Mouse (Mus musculus): Measurements from ENCODE around the gene Ndufa11.

Ndufa11 gene

DNA sequence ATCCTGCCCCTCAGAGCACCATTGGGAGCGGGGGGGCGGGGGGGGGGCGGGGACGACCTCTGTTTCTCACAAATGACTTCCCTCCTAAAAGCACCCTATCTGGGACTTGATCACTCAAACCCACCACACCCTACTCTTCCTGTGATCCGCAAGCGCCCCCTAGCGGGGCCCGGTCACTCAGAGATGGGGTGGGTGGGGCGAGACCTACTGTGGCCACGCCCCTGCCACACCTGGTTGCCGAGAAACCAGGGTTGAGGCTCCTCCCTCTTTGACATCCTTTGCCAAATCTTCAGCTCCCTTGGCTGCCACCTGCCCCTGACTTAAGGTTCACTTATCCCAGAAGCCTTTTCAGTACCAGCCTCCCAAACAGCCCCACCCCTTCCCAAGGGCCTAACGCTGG is 40.6 kb downstream of the Ndufa11 start:
- peak; percentile 73 for DNase-seq (ENCODE audit: extremely low spot score)

DNA sequence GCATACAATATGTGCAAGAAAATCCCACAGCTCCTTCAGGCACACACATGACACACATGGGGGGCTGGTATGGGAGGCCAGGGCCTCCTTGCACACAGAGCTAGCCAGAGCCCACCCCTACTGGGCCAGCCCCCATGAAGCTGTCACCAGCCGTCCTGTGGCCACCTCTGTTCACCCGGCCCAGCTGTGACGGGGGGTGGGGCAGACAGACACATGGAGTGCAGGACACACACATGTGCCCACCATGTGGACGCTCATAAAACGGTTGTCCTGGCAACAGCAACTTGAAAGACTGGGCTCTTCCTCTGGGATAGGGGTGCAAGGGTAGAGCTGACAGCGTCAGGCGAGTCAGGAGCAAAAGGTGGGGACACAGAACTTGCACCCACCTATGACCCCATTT is 41.7 kb downstream of the Ndufa11 start:
- no peak for DNase-seq (ENCODE audit: extremely low spot score)

DNA sequence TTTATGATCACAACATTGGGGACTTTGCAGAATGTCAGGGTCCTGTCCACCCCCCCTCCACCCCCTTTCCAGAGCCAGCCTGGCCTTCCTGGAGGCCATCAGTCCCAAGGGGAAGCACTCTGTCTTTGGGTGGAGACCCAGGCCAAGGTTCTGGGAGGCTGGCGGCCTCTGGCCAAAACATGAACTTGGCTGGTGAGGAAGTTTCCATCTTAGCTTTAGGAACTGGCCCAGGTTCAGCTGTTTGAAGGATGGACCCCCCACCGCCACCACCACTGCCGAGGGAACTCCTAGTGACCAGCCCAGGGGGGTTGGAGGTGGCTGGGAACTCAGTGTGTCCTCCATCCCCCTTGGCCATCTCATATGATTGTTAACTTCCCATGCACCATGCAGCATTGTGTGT is 43.5 kb downstream of the Ndufa11 start:
- DNase-seq (ENCODE audit: extremely low spot score), result no peak

DNA sequence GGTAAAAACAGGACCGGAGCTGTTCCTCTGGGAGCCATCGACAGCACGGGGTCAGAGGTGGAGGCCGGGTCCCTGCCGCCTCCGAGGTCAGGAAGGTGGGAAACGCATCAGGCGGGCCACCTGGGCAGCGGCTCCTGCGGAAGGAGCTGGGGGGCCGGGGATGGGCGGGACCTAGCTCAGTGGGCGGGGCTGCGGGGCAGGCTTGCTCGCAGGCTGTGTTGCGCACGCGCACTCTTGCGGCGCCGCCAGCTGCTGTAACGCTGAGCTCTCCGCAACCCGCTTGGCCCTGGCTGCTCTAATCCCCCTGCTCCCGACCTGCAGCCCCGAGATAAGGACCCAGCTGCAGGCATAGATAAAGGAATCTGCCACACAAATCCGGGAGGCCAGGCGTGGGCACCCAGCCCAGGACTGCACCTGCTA is 44.4 kb downstream of the Ndufa11 start:
- DNase-seq (ENCODE audit: extremely low spot score), result peak; percentile 90

DNA sequence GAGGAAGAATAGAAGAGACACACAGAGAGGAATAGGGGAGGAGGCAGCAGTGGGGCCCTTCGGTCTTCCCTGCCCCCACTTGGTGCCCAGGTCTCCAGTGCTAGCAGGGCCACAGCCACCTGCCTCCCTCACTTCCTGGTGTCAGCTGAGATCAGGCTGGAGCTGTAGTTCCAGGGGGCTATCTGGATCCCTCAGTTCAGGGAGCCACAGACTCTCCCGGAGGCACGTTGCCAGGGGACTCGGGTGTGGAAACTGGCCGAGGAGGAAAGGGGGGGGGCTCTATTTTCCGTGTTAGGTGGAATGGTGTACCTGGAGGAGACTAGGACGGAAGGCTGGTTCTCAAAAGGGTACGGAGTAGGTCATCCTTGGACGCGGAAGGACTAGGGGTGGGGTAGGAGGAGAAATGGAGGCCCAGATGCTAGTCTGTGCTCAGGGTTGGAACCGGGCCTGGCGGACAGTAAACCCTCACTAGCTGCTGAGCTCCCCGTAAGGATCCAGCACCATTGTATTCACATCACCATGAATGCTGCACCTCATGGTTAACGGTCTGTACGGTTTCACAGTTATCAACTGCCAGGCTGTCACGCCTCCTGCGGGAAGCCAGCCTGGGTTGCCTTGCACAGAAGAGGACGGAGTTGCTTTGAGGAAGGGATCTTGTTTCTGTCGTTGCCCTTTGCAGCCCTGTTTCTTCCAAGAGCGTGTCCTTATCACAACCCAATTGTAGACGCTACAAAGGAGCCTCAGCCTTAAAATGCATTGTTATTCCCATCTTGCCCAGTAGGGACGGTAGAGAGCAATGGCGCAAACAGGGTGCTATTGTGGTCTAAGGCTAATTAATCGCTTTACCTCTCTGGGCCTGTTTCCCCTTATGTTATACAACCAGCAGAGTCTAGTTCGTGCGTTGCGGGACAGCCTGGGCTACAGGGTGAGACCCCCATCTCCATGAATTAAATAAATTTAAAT is 45.5 kb downstream of the Ndufa11 start:
- peak; percentile 72 for DNase-seq (ENCODE audit: extremely low spot score)

DNA sequence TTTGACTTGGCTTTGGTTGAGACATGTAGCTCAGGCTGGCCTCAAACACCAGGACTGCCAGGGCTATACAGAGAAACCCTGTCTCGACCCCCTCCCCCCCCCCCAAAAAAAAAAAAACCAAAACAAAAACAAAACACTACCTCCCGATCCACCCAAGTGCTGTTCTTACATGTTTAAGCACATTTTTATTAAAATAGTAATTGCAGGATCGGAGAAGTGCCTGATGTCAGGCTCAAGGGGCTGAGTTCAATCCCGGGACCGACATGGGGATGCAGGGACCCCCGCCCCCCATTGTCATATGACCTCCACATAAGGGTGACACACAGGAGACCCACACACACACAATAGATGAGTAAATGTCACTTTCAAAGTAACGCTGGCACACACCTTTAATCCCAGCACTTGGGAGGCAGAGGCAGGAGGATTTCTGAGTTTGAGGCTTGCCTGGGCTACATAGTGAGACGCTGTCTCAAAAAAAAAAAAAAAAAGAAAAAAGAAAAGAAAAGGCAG is 46.2 kb downstream of the Ndufa11 start:
- DNase-seq (ENCODE audit: extremely low spot score), result no peak

DNA sequence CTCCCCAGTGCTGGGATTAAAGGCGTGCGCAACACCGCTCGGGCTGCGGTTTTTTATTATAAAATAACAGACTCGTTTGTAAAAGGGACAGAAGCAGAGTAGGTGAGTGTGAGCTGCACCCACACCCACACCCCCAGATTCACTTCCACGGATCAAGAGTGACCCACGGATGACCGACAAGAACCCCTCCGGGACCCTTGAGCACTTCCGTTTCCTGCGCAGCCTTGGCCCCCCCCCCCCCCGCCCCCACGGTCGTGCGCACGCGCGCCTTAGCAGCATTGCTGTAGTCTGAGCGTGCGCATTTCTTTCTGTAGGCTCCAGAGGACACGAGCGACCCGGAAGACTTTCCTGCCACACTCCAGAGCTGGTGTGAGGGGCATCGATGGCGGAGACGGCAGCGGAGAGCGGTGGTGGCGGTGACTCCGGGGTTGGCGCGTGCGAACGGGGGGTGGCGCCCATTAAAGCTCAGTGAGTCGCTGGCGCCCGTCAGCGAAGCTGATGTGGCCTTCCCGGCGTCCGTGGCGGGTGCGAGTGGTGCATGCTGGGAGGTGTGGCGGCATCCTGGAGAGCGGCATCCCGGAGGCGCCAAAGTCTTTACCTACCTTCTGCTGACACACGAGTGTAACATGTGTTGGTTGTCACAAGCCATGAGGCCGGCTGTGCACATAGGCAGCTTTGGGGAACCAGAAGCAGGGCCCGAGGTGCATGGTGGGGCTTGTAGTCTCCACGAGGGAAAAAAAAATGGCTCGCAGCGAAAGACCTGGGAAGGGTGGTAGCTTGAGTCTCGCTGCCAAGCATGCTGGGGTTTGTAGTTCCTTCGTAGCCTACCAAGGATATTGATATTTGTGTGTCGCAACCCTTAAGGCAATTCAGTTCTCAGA is 47.1 kb downstream of the Ndufa11 start, which contains the start of gene Dus3l:
TSS of gene Dus3l (plus strand) at position 284 of the 881 bp plus-strand sequence.
- DNase-seq (ENCODE audit: extremely low spot score), result peak; percentile 93

DNA sequence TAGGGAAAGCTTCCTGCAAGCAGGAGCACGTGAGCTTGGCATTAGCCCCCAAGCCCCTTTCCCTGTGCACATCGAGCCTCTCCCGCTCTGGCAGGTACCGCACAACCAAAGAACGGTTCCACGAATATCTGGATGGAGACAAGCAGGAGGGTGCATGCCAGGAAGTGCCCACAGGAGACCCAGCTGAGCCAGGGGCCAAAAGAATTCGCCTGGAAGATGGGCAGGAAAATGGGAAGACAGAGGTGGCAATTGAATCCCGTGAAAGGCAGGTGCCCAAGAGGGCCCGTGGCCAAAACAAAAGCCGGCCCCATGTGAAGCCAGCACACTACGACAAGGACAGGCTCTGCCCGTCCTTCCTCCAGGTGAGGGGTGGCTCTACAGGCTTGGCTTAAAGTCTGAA is 47.9 kb downstream of the Ndufa11 start:
- DNase-seq (ENCODE audit: extremely low spot score), result no peak

DNA sequence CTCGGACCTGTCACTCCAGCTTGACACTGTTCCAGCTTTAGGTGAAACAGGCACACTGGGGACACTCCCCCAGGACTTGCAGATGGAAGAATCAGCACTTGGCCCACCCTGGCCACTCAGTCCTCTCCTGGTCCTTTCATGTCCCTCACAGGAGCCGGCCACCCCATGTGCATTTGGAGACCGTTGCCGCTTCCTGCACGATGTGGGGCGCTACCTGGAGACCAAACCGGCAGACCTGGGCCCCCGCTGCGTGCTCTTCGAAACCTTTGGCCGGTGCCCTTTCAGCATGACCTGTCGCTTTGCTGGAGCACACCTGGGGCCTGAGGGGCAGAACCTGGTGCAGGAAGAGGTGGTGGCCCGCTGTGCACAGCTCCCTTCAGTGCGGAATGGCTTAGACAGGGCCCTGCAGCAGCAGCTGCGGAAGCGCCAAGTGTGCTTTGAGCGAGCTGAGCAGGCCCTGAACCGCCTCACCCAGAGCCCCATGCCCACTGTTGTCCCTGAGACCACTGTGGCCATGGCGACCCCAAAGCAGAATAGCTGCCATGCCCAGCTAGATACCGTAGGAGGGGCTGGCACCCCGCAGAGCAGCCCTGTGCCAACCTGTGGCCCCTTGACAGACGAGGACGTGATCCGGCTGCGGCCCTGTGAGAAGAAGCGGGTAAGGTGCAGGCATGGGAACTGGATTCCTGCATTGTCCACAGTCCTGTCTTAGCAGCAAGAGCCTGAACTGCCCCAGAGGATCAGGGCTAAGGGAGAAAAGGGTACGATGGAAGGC is 49.3 kb downstream of the Ndufa11 start:
- DNase-seq (ENCODE audit: extremely low spot score), result no peak

DNA sequence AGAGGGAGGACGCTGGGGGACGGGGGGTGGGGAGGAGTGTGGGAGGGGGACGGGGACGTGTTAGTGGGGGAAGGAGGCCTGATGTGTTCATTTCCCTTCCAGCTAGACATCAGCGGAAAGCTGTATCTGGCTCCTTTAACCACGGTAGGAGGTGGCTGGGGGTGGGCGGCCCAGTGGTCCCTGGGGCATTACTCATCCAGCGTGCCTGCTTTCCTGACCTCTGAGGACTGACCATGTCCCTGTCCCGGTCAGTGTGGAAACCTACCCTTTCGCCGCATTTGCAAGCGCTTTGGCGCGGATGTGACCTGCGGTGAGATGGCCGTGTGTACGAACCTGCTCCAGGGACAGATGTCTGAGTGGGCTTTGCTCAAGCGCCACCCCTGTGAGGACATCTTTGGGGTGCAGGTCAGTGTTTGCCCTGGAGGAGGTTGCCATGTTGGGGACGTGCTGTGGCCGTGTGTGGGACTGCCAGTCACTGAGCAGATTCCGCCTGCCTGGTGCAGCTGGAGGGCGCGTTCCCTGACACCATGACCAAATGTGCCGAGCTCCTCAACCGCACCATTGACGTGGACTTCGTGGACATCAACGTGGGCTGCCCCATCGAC is 50.1 kb downstream of the Ndufa11 start:
- no peak for DNase-seq (ENCODE audit: extremely low spot score)

DNA sequence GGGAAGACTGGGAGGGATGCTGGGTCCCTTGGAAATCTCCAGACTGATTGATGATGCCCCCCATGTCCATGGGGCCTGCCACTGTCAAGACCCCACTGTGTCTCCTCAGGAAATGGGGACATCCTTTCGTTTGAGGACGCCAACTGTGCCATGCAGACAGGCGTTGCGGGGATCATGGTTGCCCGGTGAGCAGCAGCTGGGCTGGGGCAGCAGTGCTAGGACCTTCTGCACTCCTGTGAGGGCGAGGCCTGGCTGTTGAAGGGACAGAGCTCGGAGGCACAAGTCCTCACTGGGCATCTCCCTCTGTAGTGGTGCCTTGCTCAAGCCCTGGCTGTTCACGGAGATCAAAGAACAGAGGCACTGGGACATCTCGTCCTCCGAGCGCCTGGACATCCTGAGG is 51.4 kb downstream of the Ndufa11 start:
- DNase-seq (ENCODE audit: extremely low spot score), result no peak

DNA sequence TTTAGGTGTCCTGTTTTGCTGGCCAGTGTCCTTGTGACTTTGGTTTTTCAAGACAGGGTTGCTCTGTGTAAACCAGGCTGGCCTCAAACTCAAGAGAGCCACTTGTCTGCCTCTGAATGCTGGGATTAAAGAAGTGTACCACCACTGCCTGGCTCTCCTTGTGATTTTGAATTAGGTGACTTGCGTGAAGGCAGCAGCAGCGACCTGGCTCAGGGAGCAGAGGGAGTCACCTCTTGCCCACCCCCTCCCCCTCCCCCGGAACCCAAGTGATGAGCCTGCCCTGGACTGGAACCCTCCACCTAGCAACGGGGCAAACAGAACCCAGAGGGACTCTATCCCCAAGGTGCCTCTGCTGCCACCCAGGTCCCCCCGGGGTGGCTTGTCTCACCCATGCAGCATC is 52.4 kb downstream of the Ndufa11 start, which contains the start of gene Prr22:
TSS of gene Prr22 (plus strand) at position 301 of the 400 bp plus-strand sequence.
- DNase-seq (ENCODE audit: extremely low spot score), result no peak

Measured in embryo, embryonic 9.5 days (tissue).